Mouse (Mus musculus) hindbrain, embryonic 10.5 days (tissue): ENCODE data around the gene AW549877. TPM values are rescaled to one million over a fixed set of nuclear protein-coding genes. Genes with fewer than 3 reads are reported as not detected.
A peak's percentile ranks its signal among the peaks of the same experiment; 100 is the strongest.

Source experiments
- DNase-seq: peaks from one replicate; pipeline ENCODE4 v3.0.0-alpha.2; 2017; ENCODE audit warnings: low spot score
- H3K27ac ChIP-seq: fragments of 300-500 bp; sonication (generic); 2 replicates; pipeline ENCODE4 v1.5.1; 2016; ENCODE audit warnings: mild to moderate bottlenecking, moderate library complexity
- H3K27me3 ChIP-seq: fragments of 300-500 bp; sonication (generic); 2 replicates; pipeline ENCODE4 v1.6.1; 2016; ENCODE audit warnings: mild to moderate bottlenecking; ENCODE audit not compliant: poor library complexity, insufficient read depth, severe bottlenecking
- H3K36me3 ChIP-seq: fragments of 300-500 bp; sonication (generic); 2 replicates; pipeline ENCODE4 v1.6.1; 2016; ENCODE audit warnings: mild to moderate bottlenecking, moderate library complexity
- H3K4me1 ChIP-seq: fragments of 300-500 bp; sonication (generic); replicated peaks from 2 replicates; pipeline ENCODE4 v1.6.1; 2016; ENCODE audit warnings: mild to moderate bottlenecking
- H3K4me3 ChIP-seq: fragments of 300-500 bp; sonication (generic); 2 replicates; pipeline ENCODE4 v1.5.1; 2016; ENCODE audit warnings: mild to moderate bottlenecking, moderate library complexity
- H3K9me3 ChIP-seq: fragments of 300-500 bp; sonication (generic); 2 replicates; pipeline ENCODE4 v1.6.1; 2016; ENCODE audit warnings: mild to moderate bottlenecking, moderate library complexity
- WGBS: fragments of 180-500 bp; shearing (Covaris S2); methylation state at CpG from one replicate; pipeline ENCODE4 v1.1.7; 2016; 5-methylcytosine and 5-hydroxymethylcytosine counted together
- polyA plus RNA-seq: library from polyadenylated mRNA; unstranded; fragments of >200 nt; fragmentation: Nextera tagmentation; extraction: Ambion mirVana; gene quantifications from 2 replicates; pipeline ENCODE4 v1.2.1, GENCODE M21; 2016

The AW549877 gene
- polyA plus RNA-seq = 38.4 and 39.3 TPM in 2 replicates

DNA sequence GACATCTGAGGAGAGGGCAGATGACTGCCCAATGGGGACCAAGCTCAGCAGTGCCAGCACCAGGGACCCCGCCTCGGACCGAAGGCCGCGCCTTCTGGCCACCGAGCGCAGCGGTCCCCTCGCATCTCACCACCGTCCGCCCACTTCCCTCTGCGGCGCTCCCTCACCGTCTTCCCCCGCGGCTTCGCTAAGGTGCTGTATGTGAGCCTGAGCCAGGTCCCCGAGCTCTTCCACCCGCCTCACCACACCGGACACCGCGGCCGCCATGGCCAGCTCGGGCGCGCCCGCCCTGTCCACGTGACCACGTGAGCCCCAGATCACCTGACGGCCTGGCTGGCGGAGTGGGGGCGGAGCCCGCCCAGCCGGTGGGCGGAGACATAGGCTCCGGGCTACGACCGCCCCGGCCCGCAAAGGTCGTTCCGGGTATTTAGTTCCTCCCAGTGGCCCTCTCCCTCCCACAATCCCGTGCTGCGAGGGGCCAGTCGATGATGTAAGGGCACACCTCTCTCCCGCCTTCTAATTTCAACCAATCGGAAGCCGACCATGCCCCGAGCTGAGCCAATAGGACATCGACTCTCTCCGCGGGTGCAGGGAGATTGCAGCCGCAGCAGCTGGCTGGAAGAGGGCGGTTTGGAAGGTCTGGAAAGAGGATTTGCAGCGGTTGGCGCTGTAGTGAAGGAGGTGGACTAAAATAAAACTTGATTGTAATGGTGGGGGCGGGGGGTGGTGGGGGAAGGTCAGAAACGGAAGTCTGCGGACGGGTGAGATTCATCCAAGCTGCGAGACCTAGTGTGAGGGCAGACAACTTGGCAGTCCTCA lies at the start of gene AW549877:
AW549877 (minus strand) TSS at position 297 of the 819 bp plus-strand sequence.
- under 1% methylated on average over 61 of the region's 61 CpGs for WGBS
- DNase-seq = peak; percentile 99

DNA sequence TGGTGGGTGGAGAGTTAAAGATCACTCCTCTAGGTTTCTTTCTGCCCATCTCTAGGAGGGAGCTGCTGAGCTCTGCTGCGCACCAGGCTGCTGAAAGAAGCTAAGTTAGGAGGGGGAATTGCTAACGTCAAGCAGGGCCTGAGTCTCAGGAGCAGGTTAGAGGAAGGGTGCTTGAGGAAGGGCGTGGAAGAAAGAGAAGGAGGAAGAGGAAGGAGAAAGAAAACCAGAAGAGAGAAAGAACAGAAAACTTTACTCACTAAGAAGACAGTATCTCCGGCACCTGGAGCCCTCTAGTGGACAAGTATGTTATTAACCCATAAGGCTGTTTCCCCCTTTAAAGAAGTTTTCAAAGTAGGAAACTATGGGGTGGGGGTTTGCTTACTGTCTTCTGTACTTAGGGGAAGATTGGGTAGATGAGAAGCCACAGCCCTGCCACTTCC lies 47.5 kb upstream of the AW549877 start:
- Histone ChIP-seq H3K27me3 (no peaks in the 10 kb centered on the region), H3K9me3 (no peaks in the 10 kb centered on the region), H3K4me3 (no peak overlapping the region), H3K27ac (no peak overlapping the region), H3K36me3 (peaks cover 23% of the 10 kb centered on the region), H3K4me1 (no peaks in the 10 kb centered on the region)
- WGBS = 30% methylated on average over 4 of the region's 4 CpGs
- DNase-seq = peak; percentile 8

More for the DNA sequence above, at the start of gene AW549877:
- Histone ChIP-seq H3K27me3 (no peaks in the 10 kb centered on the region), H3K27ac (peak within 1 kb of the TSS; percentile 96), H3K36me3 (peaks cover 16% of the 10 kb centered on the region), H3K4me1 (peaks cover 13% of the 10 kb centered on the region), H3K9me3 (no peaks in the 10 kb centered on the region), H3K4me3 (peak within 1 kb of the TSS; percentile 67)

DNA sequence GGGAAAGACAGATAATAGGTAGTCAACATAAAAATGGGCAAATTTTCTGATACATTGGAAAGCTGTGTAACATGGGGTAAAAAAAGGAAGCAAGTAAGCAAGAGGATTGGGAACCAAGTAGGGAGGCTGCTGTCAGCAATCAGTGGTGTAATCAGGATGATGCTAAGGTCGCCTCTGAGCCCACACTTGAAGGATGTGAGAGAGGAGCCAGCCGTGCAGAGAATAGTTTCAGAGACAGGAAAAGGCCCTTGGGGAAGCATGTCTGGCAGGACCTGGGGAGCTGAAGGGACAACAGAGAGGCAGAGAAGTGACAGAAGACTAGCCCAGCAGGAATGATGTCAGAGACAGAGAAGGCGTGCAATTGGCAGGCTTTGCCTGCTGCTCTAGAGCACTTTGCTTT lies 46.9 kb upstream of the AW549877 start:
- WGBS = 73% methylated on average over 3 of the region's 3 CpGs
- H3K27me3 ChIP-seq = no peaks in the 10 kb centered on the region
- no peaks in the 10 kb centered on the region for H3K4me1 ChIP-seq
- peaks cover 29% of the 10 kb centered on the region for H3K36me3 ChIP-seq
- no peak overlapping the region for H3K27ac ChIP-seq
- no peak overlapping the region for H3K4me3 ChIP-seq
- DNase-seq = no peak
- no peaks in the 10 kb centered on the region for H3K9me3 ChIP-seq

DNA sequence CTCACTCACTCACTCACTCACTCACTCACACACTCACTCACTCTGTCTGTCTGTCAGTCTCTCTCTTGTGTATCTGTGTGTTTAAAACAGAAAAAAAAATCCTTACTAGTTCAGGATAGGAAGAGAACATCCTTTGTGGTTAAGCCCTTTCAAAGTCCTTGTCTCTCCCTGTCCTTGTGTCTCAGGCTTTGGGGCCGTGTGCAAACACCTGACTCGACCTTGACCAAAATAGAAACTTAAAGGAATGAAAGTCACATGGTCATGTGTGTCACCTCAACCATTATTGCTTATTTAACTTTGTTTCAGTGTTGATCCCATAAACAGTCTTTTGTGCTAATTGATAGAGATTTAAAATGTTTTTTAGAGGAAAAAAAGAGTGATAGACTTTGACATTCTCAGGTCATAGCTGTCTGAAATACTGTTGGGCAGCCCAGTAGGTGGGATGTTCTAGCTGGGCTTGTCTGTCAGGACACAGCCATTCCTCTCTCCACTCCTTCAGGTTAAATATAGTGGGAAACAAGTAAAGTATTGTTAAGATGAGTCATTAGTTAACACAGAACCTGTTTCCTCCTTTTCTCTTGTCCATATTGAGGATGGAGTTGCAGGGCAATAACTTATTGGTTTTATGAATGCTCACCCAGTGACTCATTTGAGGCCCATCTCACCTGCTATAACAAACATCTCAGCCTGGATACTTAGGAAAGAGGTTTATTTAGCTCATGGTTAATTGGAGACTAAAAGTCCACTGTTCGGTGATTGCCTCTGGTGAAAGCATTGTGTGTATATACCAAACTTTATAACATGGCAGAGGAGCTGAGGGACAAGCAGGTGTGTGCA lies 37.8 kb upstream of the AW549877 start:
- 83% methylated on average over 3 of the region's 3 CpGs for WGBS
- H3K36me3 ChIP-seq = peaks cover 33% of the 10 kb centered on the region
- H3K27ac ChIP-seq = no peak overlapping the region
- no peaks in the 10 kb centered on the region for H3K4me1 ChIP-seq
- H3K27me3 ChIP-seq = peaks cover 6% of the 10 kb centered on the region
- no peaks in the 10 kb centered on the region for H3K9me3 ChIP-seq
- H3K4me3 ChIP-seq = no peak overlapping the region
- DNase-seq = no peak

DNA sequence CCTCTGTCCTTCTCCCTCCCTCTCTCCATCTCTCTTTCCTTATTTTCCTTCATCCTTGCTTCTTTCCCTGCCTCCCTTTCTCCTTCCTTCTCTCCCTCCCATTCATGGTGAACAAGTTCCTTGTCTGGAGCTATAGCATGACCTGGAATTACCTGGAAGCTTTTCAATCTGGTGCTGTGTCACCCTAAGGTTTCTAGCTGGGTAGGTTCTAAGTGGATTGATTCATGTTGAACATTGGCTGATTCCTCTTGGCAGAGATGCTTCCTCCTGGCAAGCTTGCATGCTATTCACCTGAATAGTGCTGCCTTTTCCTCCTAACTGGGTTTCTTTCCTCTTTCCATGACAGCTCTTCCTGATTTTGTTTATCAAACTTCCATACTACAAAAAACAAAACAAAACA lies 33.4 kb upstream of the AW549877 start:
- Histone ChIP-seq H3K36me3 (no peaks in the 10 kb centered on the region), H3K4me3 (no peak overlapping the region)

DNA sequence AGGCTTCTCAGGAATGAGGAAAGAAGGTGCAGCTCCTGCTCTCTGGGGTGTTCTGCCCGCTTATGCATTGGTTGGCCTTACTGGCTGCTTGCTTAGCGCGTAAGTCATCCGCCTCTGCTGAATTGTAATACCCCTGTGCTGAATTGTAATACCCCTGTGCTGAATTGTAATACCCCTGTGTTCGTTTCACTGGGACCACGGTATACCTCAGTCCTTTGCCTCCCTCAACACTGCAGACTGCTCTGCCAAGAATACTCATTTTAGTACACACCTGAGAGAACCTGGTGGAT lies 32.8 kb upstream of the AW549877 start:
- 87% methylated on average over 6 of the region's 6 CpGs for WGBS
- Histone ChIP-seq H3K27me3 (peaks cover 26% of the 10 kb centered on the region), H3K27ac (no peak overlapping the region), H3K4me1 (peaks cover 11% of the 10 kb centered on the region), H3K4me3 (no peak overlapping the region), H3K9me3 (no peaks in the 10 kb centered on the region; the same call in 1 of the 2 replicates), H3K36me3 (no peaks in the 10 kb centered on the region)
- no peak for DNase-seq

More for the DNA sequence above, 33.4 kb upstream of the AW549877 start:
- Histone ChIP-seq H3K9me3 (no peaks in the 10 kb centered on the region; the same call in 1 of the 2 replicates), H3K27ac (no peak overlapping the region), H3K4me1 (peaks cover 11% of the 10 kb centered on the region), H3K27me3 (peaks cover 26% of the 10 kb centered on the region)
- no peak for DNase-seq

DNA sequence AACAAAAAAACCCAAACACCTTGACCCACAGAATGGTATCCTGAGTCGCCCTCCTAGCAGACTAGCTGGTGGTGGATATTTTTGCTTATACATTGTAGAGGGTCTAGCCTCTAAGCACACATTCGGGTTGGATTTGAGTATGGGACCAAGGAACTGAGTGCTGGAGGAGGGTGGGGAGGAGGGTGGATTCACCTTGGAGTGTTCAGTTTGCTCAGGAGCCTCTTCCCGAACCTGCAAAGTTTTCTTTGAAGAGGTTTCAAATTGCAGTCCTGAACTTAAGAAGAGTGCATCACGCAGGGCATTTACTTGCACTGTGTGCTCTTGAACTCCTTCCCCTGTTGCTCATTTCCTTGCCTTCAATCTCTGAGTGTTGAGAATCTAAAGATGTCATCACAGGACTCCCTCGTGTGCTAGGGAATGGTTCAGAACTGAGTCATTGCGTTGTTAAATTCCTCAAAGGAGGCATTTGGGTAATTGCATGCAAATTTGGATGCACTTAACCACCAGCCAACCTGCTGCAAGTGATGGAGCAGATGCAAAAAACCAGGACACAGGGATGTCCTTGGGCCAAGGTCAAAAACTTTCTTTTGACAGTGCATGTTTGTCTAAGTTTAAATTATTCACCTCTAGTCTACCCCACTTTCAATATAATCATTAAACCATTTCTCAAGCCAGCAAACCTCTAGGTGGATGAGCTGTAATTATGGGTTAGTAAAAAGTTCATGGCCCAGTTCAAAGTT lies 32.3 kb upstream of the AW549877 start:
- Histone ChIP-seq H3K4me1 (peaks cover 11% of the 10 kb centered on the region), H3K27me3 (peaks cover 26% of the 10 kb centered on the region), H3K27ac (peak overlapping the region; percentile 92), H3K36me3 (no peaks in the 10 kb centered on the region), H3K9me3 (no peaks in the 10 kb centered on the region; the same call in 1 of the 2 replicates), H3K4me3 (peak overlapping the region; percentile 82)
- 15% methylated on average over 6 of the region's 6 CpGs for WGBS
- no peak for DNase-seq

DNA sequence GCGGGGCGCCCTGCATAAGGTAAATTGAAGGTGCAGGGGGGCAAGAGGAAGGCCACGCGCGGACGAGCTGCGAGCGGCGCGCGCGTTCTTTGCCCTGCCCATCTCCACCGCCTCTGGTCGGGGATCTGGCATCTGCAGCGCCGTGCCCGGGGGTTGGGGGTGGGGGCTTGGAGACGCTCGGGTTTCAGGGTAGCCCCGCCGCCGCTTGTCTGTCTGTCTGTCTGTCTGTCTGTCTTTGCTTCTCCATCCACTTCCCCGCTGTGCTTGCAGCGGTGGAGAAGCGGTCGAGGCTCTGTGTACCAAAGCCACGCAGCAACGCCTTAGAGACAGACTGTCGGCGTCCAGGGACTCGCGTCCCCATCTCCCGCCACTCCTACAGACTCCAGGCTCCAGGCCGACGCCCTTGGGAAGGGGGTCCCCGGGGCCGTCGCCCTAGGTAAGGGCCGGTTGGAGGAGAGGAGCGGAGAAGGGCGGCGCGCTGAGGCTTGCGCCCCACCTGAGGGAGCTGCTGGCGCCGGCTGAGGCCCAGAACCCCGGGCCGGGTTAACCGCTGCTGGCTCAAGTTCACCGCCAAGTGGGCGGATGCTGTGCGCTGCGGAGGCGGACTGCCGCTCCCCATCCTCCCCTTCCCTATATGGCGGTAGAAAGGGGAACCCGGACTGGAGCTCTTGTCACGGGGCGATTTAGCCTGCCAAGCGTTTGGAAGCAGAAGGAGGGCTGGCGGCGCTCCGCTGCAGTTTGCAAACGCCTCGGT lies 31.5 kb upstream of the AW549877 start:
- peak; percentile 79 for DNase-seq
- no peaks in the 10 kb centered on the region for H3K36me3 ChIP-seq
- H3K4me1 ChIP-seq = peaks cover 11% of the 10 kb centered on the region
- peaks cover 26% of the 10 kb centered on the region for H3K27me3 ChIP-seq
- peak overlapping the region; percentile 82 for H3K4me3 ChIP-seq
- H3K27ac ChIP-seq = peak overlapping the region; percentile 92
- WGBS = under 1% methylated on average over 65 of the region's 65 CpGs
- no peaks in the 10 kb centered on the region; the same call in 1 of the 2 replicates for H3K9me3 ChIP-seq

DNA sequence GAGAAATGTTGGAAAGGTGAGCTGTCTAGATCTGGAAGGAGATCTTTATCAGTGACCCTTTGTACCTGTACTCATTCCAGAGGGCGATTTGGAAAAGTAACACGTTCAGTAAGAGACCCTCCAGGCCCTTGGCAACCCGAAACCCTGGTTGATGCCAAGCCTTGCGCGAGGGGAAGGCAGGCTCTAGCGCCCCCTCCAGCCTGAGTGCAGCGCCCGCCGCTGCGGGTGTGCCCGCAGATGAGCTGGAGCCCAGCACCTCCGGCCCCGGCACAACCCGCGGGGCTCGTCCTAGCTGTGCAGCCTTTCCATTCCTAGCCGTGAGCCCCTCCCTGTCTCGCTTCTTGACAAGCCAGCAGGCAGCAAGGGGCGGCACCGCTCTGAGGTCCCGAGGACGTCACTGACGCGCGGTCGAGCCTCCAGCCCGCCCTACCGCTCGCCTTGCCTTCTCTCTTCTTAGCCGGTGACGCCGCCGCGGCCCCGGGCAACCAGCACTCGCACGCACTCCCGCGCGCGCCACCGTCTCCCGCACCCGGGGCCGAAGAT lies 30.8 kb upstream of the AW549877 start, which contains the start of gene Oxct1:
Oxct1 (plus strand) TSS at position 153 of the 543 bp plus-strand sequence.
- under 1% methylated on average over 45 of the region's 45 CpGs for WGBS
- peak; percentile 88 for DNase-seq
- Histone ChIP-seq H3K4me1 (peaks cover 11% of the 10 kb centered on the region), H3K4me3 (peak within 1 kb of the TSS; percentile 82), H3K36me3 (no peaks in the 10 kb centered on the region), H3K27me3 (peaks cover 26% of the 10 kb centered on the region), H3K9me3 (no peaks in the 10 kb centered on the region; the same call in 1 of the 2 replicates), H3K27ac (peak within 1 kb of the TSS; percentile 92)

DNA sequence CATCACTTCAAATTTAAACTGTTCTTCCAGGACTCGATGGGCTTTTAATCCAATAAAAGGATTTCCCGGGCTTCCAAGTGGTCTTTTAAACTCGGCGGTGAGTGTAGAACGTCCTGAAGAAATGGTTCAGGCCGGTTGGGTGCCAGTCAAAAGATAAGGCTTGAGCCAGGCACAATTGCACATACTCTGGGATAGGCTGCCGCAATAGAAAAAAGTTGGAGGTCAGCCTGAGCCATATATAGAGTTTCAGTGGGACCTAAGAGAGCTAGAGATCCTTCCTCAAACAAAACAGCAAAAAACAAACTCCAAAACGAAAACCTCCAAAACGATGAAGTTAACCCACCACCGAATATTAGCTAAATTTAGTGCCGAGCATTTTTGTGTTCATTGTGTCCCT lies 30.0 kb upstream of the AW549877 start:
- DNase-seq = no peak
- Histone ChIP-seq H3K36me3 (no peaks in the 10 kb centered on the region), H3K4me3 (peak overlapping the region; percentile 82; the same call in 1 of the 2 replicates), H3K4me1 (peaks cover 11% of the 10 kb centered on the region), H3K9me3 (no peaks in the 10 kb centered on the region; the same call in 1 of the 2 replicates), H3K27me3 (peaks cover 26% of the 10 kb centered on the region), H3K27ac (no peak overlapping the region)
- WGBS = 69% methylated on average over 11 of the region's 11 CpGs

DNA sequence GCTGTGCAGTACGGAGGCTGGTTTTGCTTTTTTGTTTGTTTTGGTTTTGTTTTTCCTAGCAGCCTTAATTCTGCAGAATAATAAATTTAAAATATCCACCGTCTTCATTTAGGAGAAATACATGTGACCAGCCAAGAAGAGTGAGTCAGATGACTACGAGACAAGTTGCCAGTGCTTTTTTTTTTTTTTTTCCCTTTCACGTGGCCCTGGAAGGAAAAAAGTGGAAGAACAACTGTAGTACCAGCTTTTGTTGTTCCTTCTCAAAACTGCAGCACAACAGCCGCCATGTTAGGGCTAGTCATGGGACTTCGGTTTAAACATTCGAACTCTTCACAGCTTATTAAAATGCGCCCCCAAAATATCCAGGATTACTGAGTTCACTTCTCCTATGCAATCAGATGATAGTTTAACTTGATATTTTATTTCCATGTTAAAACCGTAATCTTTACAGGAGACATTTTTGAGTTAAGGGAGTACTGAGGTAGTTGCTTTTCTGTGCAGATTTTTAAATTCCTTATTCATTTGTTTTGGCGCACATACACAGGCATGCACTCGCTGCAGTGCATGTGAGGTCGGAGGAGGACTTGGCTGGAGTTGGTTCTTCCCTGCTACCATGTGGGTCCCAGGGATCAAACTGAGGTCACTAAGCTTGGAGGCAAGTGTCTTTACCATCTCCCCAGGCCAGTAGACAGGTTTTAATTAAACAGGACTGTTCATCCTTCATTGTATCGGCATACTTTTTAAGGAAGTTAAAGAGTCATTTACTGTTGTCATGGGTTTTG lies 29.4 kb upstream of the AW549877 start:
- H3K4me1 ChIP-seq = peaks cover 11% of the 10 kb centered on the region
- H3K36me3 ChIP-seq = no peaks in the 10 kb centered on the region
- H3K27ac ChIP-seq = no peak overlapping the region
- H3K4me3 ChIP-seq = no peak overlapping the region
- H3K9me3 ChIP-seq = no peaks in the 10 kb centered on the region; the same call in 1 of the 2 replicates
- peaks cover 26% of the 10 kb centered on the region for H3K27me3 ChIP-seq
- WGBS = 86% methylated on average over 13 of the region's 13 CpGs
- no peak for DNase-seq
